Mouse (Mus musculus): ENCODE results near the gene Prkag2.

The Prkag2 gene

DNA sequence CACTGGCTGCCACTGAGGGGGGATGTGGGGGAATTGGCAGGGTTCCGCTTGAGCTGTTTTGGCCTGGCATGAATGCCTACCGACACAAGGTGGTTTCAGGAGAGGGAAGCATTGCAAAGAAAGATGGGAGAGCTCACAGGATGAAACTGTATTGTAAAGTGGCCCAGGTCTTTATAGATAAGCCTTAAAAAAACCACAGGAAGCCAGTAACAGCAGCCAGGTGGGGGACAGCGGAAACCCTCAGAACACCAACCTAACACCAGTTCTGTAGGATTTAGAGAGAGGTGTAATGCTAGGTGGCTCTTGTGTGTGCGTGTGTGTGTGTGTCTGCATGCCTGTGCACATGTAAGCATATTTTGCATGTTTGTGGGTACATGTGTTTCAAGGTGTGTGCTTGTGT, 101.1 kb downstream of the Prkag2 start:
- DNase-seq (ENCODE audit: low read depth, low spot score), result no peak

DNA sequence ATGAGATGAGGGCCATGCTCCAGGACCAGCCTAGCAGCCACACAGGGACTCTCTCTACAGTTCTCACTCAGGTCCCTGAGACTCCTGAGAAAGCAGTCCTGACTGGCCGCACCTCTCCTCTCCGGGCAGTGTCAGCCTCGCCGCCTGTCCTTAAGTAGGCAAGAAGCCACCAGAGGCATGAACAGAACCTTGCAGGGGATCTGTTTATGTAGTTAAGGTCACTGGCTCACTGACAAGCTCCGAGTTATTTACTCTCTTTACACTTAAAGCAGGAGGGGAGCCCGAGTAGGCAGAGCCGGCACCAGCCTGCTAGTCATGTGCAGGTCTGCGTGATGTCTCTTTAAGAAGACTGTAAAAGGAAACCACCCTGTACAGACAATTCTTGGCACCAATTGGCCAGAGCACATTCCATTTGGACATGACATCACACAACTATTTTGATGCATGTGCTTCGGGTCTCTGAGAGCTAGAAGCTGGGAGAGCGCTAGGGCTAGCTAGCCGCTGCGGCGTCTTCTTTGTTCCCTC, 104.8 kb downstream of the Prkag2 start:
- no peak for DNase-seq (ENCODE audit: low read depth, low spot score)

DNA sequence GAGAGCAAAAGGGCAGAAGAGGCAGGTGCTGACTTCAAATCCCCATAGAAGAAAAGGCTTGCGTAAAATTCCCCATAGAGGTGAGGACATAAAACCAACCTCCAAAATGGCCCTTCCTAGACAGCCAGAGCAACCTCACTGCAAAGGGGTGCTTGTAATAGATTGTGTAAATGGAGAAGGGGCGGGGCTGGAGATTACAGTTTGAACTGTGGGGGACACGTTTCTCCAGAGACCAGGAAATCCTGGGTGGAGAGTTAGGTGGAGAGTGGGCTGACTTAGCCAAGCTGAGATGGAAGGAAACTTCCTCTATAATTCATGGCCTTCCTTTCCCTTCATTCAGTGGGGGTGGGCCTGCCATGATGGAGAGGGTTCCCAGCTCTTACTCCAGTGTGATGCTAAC, 107.3 kb downstream of the Prkag2 start:
- DNase-seq (ENCODE audit: low read depth, low spot score), result no peak

DNA sequence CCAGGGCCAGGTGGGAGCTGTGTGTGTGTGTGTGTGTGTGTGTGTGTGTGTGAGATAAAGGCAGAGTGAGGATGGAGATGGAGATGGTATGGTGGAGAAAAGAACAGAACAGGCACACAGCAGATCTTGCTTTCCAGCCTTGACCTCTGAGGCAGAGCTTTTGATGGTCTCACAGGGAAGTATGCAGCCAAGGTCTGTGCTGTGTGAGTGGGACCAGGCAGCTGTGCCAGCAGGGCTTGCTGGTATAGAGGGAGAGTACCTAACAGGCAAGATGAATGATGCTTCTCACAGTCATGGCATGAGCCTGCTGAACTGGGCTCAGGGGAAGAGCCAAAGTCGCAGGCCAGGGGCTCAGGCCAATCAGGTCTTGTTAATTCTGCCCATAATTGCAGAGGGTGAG, 108.9 kb downstream of the Prkag2 start:
- no peak for DNase-seq (ENCODE audit: low read depth, low spot score)

DNA sequence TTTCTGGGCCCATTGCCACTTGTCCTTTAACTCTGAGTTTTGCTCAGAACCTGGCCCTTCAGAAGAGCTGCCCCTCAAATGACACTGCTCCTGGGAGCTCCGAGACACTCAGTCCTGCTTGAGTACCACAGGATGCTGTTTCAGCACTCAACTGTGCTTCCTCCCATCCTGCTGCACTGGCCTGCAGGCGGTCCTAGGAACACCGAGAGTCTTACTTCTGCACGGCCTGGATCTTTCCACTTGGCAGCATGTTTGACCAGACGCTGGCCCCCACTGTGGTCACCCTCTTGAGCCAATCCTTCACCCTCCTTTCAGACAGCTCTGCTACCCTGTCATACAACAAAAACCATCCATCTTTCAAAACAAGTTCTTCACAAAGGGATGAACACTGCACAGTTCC, 110.0 kb downstream of the Prkag2 start:
- no peak for DNase-seq (ENCODE audit: low read depth, low spot score)

DNA sequence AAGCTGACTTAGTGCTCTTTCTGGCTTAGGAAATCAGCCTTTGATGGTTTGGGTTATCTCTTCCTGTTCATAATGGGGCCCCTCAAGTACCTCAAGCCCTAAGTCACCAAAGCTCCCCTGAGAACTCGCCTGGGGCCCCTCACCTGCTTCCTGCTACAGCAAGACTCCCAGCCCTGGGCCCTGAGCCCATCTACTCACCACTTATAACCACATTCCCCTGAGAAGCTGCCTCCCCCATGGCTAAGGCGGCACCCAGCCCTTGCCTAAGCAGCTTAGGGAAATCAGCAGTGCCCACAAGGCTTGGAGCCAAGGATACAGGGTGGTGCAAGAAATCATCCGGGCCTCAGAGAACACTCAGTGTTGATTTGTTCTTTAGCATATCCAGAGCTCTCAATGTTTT, 110.8 kb downstream of the Prkag2 start:
- DNase-seq (ENCODE audit: low read depth, low spot score), result no peak

DNA sequence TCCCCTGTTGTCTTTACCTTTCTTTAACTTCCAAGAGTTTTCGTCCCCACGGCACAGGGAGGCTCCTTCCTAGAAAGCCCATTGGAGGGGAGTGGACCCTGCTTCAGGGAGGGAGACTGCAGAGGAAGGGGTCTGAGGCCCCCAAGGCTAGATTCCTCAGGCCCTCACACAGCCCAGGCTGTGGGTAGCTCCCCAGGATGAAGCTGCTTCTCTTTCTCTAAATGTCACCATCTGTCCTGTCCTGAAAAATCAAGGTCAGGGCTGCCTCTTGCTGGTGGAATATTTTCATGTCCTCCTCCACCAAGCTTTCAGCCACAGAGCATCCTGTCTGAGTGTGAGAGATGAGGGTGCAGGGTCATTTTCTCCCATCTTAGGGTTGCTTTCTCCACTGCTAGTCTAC, 113.5 kb downstream of the Prkag2 start:
- DNase-seq (ENCODE audit: low read depth, low spot score), result no peak

DNA sequence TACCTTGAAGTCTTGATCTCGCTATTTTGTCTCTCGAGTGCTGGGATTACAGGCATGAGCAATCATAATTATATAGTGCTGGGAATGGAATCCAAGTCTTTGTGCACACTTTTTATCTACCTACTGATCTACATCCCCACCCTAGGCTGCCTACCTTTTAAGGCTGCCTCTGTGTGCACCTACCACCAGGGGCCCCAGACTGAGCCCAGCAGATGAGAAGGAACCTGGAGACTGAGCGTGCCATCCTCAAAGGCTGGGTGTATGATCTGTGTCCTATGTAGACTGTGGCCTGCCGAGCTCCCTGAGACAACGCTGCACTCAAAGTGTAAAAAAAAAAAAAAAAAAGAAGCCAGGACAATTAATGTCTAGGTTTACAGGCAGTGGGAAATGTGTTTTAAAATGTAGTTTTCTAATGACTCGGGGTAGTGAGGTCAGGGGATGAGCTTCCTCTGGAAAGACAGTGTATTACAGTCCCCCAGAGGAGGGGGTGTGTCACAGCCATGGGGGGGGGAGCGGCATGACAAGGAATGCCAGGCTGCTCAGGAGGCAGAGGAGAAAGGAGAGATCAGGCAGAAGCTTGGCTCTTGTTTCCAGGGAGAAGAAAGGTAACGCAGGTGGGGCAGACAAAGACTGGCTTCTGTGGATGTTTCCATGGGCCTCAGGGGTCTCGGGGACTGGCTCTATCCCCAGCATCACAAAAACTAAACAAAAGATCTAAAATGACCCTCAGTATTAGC, 114.1 kb downstream of the Prkag2 start:
- DNase-seq (ENCODE audit: low read depth, low spot score), result no peak

DNA sequence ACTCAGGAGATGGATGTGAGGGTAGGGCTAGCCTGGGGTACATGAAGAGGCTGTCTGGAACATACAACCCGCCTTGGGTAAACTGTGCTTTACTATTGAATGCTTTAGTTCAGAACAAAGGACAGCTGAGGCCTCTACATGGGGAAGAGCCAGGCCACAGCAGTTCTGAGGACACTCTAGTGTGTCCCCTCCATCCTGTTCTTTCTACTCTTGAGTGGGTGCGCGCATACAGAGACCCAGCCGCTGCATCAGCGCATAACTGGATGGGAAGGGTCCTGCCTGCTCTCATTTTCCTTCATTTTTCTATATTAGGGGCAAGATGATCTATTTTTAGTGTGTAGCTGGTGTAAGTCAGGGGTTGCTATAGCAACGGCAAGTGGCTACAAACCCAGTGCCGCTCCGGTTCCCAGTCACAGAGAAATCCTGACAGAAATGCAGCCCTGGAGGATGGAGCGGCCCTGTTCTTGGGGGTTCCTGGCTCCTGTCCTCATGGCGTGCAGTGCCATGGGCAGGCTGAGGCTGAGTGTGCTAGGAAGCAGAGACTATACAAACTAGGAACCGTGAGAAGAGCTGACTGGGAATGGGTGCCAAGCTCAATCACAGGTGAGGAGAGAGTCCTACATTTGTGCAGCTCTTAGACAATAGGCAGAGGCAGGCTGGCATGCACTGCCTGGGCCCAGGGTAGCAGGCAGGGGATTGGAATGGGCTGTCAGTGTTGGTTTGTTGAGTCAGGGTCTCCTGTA, 114.8 kb downstream of the Prkag2 start:
- DNase-seq (ENCODE audit: low read depth, low spot score), result no peak

DNA sequence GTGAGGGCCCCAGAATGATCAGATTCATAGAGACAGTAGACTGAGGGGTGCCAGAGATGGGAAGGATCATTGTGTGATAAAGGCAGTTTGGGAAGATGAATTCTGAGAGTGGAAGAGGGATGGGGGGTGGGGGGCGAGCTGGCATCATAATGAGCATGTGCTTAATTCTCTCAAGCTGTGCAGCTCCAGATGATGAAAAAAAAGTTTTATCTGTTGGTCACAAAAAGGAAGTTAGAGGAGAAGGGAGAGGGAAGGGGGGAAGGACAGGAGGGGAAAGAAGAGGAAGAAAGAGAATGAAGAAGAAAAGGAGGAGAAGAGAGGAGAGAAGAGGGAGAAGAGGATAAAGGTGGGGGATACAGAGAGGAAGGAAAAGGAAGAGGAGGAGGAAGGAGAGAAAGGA, 116.3 kb downstream of the Prkag2 start:
- DNase-seq (ENCODE audit: low read depth, low spot score), result no peak

DNA sequence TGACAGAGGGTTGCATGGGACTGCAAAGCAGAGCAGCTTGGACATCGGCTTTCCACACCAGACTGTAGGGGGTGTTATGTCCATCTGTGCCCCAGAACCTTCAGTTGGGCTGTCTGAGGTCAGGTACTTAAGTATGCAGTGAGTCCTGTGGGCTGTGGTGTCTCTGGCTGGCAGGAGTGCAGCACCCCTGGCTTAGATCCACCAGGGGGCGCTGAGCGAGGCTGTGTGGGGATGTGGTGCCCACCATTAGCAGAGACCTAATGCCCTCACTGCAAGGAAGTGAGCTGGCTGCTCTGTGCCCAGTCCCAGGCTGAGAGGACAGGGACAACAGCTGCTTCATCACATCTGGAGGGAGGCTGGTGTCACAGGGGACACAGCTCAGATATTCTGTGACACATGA, 116.9 kb downstream of the Prkag2 start:
- DNase-seq (ENCODE audit: low read depth, low spot score), result peak; percentile 29

DNA sequence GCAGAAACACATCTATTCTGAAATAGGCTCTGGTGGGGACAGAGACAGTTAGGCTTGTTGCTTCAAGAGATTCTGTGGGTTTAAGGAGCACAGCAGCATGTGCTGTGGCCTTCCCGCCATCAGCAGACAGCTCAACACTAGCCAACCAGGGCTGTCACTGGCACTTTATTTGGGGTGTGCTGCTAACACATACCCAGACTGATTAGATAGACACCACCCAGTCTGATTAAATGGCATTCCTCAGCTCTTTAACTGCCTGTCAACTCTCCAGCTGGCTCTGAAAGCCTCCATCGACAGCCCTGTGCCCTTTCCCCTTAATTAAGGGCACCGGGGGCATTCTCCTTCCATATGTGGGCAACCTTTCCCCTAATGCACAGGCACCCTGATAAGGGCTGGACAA, 118.2 kb downstream of the Prkag2 start:
- DNase-seq (ENCODE audit: low read depth, low spot score), result no peak

DNA sequence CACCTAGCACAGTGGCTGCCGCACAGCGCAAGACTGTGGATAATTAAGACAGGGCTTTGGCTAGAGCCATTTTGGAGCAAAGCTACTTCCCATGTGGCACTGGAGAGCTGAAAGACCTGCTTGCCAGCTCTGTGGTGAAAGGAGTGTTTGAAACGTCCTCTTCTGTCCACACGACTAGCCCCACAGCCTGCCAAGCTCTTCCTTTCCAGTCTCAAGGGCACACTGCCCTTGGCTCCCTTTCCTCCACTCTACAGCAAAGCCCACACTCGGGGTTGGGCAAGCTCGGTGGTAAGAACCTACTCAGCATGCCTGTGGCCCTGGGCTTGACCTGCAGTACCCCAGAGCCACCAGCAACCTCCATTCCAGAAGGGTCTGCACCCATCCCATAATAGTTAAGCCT, 118.7 kb downstream of the Prkag2 start:
- no peak for DNase-seq (ENCODE audit: low read depth, low spot score)

DNA sequence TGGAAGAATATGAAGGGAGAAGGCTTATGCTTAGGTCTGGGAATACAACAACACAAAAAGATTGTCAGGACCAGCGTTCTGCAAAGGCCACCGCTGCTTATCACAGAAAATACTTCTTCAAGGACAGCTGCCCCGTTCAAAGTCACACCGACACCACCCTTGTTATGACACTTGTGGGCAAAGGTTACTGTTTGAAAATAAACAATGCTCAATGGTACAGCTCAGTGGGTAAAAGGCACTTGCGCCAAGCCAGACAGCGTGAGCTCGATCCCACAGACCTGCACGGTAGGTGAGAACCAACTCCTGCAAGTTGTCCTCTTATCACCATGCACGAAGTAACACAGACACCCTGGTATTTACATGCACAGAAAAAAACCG, 120.5 kb downstream of the Prkag2 start:
- DNase-seq (ENCODE audit: low read depth, low spot score), result no peak

DNA sequence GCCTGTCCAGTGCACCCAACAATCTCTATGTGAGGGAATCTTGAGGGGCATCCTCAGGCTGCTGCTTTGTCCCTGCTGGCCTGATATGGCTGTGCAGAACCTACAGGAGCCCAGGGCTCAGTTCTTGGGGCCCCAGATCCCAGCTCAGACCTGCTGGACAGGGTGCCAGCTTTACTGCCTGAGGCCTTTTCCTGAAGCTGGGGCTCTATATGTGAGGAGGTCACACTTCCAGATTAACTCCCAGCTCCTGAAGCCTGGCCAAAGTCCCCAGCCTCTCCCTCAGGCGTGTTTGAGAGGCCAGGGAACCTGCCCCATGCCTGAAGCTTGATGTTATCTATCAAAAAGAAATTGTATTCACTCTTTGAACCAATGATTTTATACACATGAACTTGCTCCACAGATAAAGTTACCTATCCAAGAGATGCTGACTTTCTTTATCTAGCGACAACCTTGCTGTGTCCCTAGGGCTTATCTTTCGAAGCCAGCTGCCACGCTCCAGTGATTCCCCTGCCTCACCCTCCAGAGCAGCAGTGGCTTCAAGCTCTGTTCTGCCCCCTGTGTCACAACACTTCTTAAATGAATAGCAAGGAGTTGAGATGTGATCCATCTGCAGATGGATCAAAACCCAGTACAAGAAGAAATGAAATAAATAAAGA, 121.0 kb downstream of the Prkag2 start:
- no peak for DNase-seq (ENCODE audit: low read depth, low spot score)

DNA sequence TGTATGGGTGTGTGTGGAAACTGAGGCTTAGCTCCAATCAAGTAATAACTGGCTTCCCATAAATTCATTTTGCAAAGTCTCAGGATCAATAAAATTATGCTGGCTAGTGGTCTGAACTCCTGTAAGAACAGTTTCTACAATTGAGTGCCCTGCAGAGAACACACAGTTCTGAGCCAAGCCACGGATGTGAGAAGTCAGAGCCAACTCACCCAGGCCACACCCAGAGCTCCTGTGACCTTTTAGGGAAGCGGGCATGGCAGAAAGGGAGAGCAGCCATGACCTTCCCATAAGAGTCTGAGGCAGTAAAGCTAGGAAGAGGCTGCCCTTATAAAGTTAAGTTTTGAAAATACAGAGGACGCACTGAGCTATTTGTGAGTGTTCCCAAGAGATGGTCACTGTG, 123.5 kb downstream of the Prkag2 start:
- DNase-seq (ENCODE audit: low read depth, low spot score), result no peak

DNA sequence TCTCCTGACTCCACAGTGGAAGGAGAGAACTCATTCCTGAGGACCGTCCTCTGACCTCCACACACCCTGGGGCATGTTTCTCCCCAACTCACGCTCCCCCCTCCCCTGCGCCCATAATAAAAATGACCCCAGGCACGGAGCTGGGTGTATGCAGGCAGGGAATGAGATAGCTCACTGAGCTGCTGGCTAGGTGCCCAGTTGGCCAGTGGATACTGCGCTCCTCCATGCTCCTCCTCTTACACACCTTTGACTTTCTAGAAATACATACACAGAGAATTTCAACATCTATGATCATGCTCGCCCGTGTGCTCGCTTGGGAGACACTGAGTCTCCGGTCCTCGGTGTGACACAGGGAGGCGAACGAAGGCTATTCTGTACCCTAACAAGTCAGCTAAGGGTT, 124.2 kb downstream of the Prkag2 start:
- no peak for DNase-seq (ENCODE audit: low read depth, low spot score)

DNA sequence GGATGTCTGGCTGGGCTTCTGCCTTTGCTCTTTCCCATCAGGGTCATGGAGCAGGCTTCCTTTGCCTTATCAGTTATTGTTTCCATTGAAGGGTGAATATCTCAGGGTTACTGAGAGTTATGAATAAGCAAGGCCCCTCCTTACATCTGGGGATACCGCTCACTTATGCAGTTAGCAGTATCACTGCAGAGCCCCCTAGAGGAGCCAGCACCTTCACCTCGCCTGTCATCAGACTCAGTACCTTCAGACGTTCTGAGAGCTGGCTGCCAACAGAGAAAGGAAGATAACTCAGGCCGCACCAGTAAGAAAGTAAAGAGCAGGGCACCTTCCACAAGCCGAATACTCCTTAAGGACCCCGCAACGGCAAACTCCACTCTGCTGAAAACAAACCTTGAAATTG, 125.3 kb downstream of the Prkag2 start:
- no peak for DNase-seq (ENCODE audit: low read depth, low spot score)

DNA sequence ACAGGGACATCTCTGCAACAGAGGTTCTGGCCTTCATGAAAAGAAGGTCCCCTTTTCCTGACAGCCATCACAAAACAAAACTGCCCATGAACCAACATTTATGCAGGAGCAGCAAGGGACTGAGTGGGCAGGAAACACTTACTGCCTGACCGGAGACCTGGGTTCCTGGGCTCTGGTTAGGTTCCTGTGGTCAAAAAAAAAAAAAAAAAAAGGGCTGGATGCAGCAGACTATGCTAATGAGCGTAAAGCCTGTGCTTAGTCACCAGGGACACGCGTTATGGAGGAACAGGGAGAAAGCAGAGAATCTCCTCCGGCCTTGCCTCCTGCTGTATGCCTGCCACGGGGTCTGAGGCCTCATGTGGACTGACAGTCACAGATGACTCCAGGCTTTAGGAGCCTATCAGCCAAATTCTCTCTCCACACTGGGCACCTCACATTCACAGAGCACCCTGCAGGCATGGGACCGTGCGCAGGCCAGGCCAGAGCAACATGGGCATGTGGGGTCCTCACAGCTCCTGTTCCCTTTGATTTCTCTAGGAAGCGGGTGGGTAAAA, 126.7 kb downstream of the Prkag2 start:
- no peak for DNase-seq (ENCODE audit: low read depth, low spot score)

DNA sequence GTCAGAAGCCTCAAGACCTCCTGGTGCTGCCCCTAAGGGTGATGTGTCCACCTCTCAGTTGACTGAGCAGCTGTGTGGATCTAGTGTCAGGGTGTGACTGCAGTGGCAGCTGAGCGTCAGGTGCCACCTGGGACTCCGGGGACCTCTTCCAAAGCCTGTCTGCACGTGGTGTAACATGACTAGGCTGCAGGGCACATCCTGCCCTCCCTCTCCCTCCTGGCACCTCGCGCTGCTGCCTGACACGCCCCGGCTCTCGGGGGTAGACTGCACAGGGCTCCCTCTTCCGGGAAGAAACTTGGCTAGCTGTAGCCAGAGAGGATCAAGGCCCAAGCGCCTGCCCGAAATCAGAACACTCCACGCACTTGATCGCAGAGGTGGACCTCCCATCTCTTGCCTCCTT, 127.2 kb downstream of the Prkag2 start:
- DNase-seq (ENCODE audit: low read depth, low spot score), result peak; percentile 55

DNA sequence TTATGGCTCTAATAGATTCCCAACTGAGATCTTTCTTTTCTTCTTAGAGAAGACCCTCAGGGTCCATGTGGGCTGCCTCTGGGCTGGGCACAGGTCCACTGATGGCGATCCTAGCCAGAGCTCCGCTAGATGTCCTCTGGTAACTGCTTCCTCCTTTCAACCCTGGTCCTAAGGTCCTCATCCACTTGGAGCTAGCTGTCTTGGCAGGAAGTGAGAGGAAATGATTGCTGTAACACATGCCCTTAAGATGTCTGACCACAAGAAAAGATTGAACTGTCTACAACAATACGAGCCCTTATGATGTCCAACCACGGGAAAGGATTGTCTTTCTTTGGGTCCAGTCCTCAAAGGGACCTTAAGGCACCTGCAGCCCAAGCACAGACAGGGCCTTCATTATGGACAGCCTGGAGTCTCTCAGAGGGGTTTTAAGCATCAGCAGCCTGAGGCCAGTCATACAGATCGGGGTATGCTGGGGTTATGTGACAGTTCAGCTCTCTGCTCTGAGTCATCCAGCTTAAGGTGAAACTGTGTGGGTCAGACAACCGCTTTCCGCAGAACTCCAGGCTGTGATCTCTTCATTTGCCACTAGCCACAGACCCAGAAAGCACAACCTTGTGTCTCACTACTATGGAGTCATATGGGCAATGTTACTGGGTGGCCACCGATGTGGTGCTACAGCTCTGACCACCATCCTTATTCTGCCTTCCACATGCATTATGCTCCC, 129.7 kb downstream of the Prkag2 start:
- DNase-seq (ENCODE audit: low read depth, low spot score), result no peak
